Mouse (Mus musculus) spleen, embryonic (tissue): Measurements from ENCODE around the gene Rapgef2.
"Not testable (repeated sequence)": the region's sequence is repeated elsewhere in the genome, so short reads cannot be mapped to it uniquely, and the experiment has no call there.

ENCODE experiments used
- CTCF ChIA-PET: fragments of 350-600 bp; sonication (Branson Sonifier 250); formaldehyde crosslinking; loops from one replicate; lab custom pipeline; 2022; lab: Charles Lee

Rapgef2 gene

DNA sequence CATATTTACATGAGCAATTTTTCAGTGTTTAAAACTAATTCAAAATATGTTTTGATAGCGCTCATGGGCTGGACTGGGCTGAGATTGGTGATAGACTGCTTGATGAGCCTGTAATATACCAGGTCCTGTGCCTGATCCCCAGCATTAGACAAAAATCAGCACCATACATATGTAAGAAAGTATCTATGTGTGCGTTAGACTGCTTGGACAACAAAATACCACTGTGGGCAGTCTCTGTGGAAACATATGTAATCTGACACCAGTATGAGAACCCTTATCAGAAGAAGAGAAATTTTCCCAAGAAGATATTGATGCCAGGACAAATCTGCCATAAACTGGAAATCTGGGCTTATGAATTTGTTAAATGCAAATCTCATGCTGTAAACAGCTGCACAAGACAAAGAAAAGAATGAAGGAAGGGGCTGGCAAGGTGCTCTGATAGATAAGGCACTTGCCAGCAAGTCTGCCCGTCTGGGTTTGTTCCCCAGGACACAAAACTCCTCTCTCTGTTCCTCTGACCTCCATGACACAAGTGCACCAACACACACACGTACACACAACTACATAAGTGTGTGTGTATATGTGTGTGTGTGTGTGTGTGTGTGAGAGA, 47.8 kb downstream of the Rapgef2 start:
- CTCF ChIA-PET, result interaction anchor here (0.5 to 1.4 kb wide), 3 partner anchors 14 to 648 kb away, joined by 4 to 6 read pairs (median 4); no protein-coding TSS in a partner anchor

DNA sequence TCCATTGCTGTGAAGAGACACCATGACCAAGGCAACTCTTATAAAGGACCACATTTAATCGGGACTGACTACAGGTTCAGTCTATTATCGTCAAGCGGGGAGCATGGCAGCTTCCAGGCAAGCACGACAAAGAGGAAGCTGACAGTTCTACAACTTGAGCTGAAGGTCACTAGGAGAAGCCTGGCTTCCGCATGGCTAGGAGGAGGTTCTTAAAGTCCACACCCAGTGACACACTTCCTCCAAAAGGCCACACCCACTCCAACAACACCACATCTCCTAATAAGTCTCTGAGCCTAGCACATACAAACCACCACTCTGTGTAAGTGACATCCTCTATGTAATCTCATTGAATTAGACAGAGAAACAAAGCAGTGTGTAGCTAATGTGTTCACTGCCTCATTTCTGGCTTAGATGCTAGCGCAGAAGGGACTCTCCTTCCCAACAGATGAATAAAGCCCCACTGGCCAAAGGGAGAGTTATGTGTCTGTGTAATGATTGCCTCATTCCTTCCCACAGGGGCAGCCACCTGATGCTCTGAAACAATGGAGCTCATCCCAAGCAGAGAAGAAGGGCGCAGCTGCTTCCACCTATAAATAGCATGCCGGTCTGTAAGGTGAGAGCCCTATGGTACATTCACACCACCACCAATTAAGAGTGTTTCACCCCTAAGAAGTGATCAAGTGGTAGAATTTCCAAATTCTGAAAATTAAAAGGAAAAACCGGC, 48.5 kb downstream of the Rapgef2 start:
- CTCF ChIA-PET, result interaction anchor here (1.4 kb wide), 1 partner anchor 15 kb away, joined by 4 read pairs; no protein-coding TSS in a partner anchor

- CTCF ChIA-PET, result no interaction called here
Observed at GRCm38 (mm10) chr3:79234485-79234884, 51.8 kb downstream of the Rapgef2 start.

DNA sequence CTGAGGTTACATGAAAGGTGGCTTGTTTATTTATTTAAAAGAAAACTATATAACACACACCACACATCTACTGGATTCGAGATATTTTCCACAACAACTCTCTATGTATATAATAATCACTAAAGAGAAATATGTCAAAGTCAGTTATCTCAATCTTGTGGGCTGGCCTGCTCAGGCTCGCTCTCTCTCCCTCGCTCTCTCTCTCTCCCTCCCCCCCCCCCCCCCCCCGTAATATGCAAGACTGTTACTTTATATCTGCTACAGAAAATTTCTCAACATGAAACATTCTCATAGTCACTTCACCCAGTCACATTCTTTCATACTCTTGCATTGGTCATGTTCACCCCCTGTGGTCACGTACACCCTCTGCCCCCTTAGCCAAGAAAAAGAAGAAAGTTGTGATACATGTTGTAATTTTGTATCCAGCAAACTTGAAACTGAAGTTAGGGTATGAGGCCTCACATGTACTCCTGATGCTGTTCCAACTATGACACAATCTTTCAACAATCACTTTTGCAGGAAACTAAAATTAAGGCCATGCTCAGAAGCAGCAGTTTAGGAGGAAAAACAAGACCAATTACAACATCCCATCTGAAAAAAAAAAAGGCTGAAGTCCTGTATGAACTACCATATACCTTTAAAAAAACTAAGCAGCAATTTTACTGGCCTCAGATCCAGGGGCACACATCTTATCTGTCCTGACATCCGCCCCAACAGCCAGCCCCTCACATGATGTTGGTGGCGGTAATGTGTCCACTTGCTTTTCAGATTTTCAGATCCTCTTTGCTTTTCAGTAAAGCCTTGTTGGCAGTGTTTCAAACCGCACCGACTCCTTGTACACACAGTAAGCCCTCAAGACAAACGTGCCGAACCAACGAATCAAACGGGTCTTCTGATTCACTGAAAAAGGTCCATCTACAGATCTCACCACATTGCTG, 52.6 kb downstream of the Rapgef2 start:
- CTCF ChIA-PET, result no interaction called here

DNA sequence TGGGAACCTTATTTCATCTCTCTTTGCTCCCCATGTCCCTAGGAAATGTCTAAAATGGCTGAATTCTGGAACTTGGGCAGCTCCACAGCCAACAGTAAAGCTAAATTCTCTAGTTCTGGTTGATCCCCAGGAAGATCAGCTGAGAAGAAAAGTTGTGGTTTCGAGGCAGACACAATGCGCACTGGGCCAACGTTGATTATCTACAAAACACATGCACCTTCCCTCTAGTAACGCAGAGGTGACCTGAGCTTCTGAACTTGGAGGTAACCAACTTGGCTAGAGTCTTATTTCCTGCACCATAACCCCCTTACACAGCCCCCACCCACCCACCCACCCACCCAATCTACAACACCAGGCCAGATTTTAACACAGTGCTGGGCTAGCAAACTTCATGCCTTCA, 55.6 kb downstream of the Rapgef2 start:
- CTCF ChIA-PET, result interaction anchor here (0.6 to 0.8 kb wide), 3 partner anchors 51 to 101 kb away, joined by 3 to 6 read pairs (median 3); no protein-coding TSS in a partner anchor

- CTCF ChIA-PET, result no interaction called here
Observed at GRCm38 (mm10) chr3:79229546-79229945, 56.8 kb downstream of the Rapgef2 start.

- CTCF ChIA-PET, result no interaction called here
Observed at GRCm38 (mm10) chr3:79228304-79228703, 58.0 kb downstream of the Rapgef2 start.

GRCm38 (mm10) chr3:79227356-79228088, 58.8 kb downstream of the Rapgef2 start:
- CTCF ChIA-PET, result no interaction called here

DNA sequence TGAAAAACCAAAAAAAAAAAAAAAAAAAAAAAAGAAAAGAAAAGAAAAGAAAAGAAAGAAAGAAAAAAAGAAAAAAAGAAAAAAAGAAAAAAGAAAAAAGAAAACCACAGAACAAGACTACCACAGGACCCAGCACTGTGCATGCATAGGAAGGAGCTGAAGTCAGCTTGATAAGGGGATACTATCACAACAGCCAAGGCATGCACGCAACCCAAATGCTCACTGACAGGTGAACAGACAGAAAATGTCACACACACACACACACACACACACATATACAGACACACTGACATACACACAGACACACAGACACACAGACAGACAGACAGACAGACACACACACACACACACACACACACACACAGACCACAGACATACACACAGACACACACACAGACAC, 59.5 kb downstream of the Rapgef2 start:
- CTCF ChIA-PET, result not testable (repeated sequence)

DNA sequence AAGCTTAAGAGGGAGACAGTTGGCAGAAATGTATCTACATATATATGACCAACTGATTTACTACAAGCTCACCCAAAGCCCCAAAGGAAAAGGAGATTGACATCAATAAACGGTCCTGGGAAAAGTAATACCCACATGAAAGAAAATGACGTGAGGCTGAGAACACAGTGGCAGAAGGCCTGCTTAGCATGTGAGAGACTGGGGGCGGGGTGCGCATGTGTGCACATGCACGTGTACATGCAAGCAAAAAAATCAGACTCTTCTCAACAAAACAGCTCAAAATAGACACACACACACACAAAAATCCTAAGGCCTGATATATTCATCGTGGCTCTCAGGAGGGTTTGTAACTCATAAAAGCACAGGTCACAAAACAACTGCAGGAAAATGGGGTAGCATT, 60.4 kb downstream of the Rapgef2 start:
- CTCF ChIA-PET, result no interaction called here

GRCm38 (mm10) chr3:79224352-79224751, 62.0 kb downstream of the Rapgef2 start:
- CTCF ChIA-PET, result no interaction called here

DNA sequence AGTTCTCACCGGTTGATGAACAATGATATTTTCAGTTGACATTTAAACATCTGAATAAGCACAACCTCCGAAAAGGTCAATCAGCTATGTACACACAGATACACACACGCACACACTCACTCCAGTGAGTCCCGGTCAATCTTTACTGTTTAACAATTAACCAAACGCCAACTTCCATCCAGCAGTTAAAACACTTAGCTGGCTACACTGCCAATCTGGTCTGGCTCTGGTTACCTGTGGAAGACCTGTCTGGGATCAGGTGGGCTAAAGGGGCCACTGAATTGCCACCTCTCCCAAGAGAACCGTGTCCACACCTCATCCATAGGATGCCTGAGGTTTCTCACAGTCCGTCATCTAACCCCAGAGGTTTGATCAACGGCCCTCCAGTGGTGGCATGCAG, 63.0 kb downstream of the Rapgef2 start:
- CTCF ChIA-PET, result no interaction called here

GRCm38 (mm10) chr3:79222192-79222960, 63.9 kb downstream of the Rapgef2 start:
- CTCF ChIA-PET, result interaction anchor here (0.7 kb wide), 1 partner anchor 350 kb away, joined by 3 read pairs; no protein-coding TSS in a partner anchor

DNA sequence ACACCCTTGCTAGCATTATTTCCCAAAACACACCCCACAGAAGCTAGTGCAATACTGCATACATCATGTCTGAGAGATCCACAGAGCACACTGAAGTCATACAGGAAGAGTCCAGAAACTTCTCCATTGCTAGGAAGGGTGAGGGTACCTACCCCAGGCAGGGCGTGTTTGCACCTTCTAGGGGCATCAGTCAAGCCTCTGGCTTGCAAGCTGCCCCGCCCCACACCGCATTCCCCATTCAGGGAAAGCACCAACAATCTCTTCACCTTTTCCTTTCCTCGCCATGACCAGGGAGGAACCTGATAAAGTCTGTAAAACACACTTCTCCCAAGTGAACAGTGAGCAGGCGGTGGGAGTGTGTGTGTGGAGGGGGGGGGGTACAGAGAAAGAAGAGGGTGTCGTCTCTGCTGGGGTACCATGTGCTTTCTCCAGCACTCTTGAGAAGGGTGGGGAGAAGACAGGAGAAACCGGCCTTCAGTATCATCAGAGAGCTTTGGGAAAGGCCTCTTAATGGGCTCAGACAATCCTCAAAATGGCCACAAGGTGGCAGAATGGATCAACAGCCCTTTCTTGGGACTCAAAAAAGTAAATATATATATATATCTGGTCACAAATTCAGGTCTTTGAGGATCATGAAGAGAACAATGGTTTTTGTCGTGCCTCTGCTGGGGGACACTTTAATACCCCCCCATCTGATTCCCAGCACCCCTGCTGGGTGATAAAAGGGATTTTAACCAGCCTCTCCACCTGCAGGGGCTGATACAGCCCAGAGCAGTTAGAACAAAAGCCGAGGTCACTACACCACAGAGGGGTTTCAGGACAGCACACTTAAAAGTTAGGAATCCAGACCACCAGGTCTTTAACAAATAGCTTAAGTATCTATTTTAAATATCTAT, 64.8 kb downstream of the Rapgef2 start:
- CTCF ChIA-PET, result interaction anchor here (0.7 kb wide), 1 partner anchor 351 kb away, joined by 3 read pairs; no protein-coding TSS in a partner anchor

DNA sequence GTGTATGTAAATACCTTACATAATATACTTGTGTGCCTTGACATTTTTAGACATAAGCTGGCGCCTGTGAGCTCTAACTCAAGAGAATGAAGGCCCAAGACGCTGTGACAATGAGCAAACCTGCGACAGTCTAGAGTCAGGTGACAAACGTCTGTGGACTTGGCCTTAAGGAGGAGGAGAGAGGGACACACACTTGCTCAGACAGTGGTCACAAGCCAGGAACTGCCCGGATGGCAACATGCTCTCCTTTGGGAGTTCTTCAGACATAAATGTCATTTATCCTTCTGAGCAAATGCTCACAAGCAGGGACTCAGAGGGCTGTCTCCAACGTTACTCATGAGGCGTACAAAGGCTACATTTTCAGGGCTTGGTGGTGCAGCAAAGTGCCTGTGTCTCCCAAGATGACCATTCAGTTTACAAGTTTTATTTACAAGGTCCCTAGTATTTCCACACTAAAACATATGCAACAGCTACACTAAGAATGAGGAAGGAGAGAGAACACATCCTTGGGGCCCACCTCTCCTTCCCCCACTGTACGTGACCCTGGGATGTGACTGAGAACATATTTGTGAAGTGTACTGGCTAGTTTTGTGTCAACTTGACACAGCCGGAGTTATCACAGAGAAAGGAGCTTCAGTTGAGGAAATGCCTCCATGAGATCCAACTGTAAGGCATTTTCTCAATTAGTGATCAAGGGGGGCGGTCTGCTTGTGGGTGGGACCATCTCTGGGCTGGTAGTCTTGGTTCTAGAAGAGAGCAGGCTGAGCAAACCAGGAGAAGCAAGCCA, 67.0 kb downstream of the Rapgef2 start:
- CTCF ChIA-PET, result interaction anchor here (0.6 kb wide), 1 partner anchor 81 kb away, joined by 3 read pairs; no protein-coding TSS in a partner anchor

DNA sequence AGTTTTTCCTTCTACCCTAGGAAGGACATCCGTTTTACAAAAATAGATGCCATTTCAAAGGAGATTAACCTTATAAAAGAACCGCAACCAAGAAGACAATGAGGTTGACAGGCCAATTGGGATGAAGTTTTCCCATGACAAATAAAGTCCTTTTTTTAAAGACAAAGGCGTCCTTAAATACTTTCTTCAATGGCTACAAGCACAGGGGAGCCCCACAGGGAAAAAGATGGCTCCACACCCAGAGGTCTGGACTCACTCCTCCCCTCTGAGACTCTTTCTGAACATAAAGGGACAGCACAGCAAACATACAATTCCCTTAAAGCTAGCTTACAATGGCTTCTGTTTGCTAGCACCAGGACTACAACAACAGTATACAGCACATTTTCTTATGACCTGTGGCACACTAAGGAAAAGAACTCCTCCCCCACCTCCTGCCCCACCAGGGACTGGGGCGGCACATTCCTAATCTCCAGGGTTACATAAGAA, 67.7 kb downstream of the Rapgef2 start:
- CTCF ChIA-PET, result no interaction called here

DNA sequence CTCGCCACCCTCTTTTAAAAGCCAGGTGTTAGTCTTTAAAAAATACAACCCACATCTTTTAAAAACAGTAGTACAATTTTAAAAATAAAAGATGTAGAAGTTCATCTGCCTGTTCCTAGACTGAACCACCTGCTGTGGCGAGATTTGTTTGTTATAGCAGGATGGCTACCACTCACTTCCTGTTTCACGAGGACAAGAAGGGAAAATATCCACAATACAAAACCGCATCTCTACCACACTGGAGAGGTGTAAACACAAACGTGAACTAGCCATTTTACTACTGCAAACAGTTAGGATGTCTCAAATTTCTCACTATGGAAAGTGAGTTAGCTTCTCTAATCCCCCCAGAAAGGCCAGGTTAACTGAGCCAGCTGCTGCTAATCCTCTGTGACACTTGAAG, 76.1 kb downstream of the Rapgef2 start:
- CTCF ChIA-PET, result interaction anchor here (1.3 kb wide), 1 partner anchor 8 kb away, joined by 3 read pairs; no protein-coding TSS in a partner anchor

DNA sequence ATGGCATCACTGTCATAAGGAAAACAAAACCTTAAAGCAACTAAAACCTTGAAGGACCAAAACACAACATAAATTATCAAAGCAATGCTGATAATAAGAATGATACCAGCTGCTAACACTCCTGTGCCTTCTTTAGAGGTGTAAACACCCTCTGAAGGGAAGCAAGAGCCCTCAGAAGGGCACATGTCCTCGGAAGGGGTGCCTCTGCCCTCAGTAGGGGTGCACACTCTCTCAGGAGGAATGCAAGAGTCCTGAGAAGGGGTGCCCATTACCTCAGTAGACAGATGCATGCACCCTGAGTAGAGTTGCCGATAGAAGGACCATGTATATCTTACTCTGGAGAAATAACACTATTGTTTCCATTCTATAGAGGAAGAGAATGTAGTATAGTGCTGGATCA, 79.1 kb downstream of the Rapgef2 start:
- CTCF ChIA-PET, result no interaction called here
